Mouse (Mus musculus) megakaryocyte progenitor cell, adult 5-6 weeks (primary cell): Measurements from ENCODE around the gene Kctd20. TPM values are rescaled to one million over a fixed set of nuclear protein-coding genes. Genes with fewer than 3 reads are reported as not detected.
A peak's percentile ranks its signal among the peaks of the same experiment; 100 is the strongest.

Source experiments
- ATAC-seq: replicated peaks from 2 replicates; pipeline ENCODE4 v1.8.0; 2016; ENCODE audit warnings: mild to moderate bottlenecking, moderate TSS enrichment, inconsistent platforms; ENCODE audit not compliant: poor library complexity
- total RNA-seq, 2 experiments: library from RNA; stranded (forward) in 1 of 2; stranded (reverse) in 1 of 2; fragments of 157-497, 149-512 nt in 1 of 2; fragments of 200-1000 nt in 1 of 2; gene quantifications; 2 replicates each; pipeline versions ENCODE4 v1.2.3 to v1.2.4; 2015 to 2017

Kctd20 gene
- total RNA-seq (2015): 74.0 and 89.7 TPM in 2 replicates
- 130 and 137 TPM in 2 replicates for total RNA-seq (2017)

DNA sequence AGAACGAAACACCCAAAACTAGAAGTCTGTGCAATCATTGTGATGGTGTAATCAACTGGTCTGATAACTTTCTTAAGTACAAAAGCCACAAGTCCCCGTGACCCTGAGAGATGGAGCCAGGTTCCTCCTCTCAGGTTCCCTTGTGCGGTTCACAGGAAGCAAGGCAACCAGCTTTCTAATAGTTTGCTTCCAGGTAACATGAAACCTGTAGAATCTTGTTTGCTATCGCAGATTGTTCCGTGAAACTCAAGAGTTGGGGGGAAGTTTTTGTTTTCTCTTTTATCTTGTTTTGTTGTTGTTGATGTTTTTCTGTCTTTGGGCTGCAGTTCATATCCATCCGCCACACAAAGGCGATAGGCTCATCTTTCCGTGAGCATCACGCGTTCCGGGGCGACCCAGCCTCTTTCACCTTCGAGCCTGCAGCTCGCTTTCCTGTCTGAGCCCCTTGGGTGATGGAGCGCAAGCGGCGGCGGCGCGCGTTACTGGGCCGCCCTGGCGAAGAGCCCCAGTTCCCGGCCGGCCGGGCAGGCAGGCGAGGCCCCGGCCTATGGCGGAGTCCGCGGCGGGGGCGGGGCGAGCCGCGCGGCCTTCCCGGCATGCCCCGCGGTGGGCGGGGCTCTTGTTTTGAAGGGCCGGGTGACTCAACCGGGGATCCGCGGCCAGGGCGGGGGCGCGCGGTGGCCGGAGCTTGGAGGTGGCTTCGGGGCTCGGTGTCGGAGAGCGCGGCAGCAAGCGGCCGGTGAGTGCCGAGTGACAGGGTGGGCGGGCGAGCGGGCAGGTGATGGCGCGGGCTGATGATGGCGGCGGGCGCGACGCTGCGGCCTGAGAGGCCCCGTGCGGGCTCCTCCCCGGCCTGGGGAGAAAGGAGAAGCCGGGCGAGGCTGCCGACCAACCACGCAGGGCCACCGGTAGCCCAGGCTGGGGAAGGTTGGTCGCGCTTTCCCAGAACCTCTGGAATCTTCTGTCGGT lies at the start of gene Kctd20:
TSS of gene Kctd20 (plus strand) at position 120 of the 969 bp plus-strand sequence.
- ATAC-seq: peak; percentile 76

DNA sequence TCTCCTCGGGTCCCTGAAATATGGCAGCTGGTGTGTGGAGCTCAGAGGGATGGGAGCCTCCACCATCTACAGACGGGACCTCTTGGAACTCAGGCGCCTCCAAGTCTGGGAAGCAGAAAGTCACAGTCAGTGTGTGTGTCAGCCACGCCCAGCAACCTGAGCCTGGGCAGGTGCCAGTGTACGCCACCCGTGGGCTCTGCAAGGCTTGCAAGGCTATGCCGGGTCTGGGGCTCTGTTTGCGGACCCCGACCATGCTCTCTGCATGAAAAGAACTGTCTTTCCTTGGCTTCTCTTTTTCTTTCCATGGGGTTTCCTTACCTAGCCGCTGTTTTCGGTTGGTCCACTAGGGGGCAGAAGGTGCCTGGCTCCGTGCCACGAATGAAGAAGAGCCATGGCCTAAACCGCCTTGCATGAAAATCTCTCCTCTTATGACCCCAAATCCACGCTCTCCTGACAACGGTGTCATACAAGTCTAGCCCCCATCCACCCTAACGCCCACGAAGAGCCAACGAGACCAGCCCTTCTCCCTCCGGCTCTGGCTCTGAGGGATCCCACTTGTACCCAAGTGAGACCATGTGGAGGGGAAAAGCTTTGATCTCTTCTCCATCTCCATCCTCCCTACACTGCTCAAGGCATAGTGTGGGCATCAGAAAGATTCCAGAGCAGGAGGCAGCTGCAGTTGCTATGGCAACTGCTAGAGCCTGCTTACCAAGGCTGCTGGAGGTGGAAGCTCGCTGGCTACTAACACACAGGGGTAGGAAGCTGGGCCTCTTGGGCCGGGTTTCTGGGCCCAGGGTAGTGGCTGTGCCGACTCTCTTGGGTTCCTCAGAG lies 47.0 kb upstream of the Kctd20 start:
- ATAC-seq: 0 out of 2 replicates have a peak, but pooled peaks have one; percentile 30

GRCm38 (mm10) chr17:28905377-28905916 lies 46.3 kb upstream of the Kctd20 start:
- no peak for ATAC-seq

DNA sequence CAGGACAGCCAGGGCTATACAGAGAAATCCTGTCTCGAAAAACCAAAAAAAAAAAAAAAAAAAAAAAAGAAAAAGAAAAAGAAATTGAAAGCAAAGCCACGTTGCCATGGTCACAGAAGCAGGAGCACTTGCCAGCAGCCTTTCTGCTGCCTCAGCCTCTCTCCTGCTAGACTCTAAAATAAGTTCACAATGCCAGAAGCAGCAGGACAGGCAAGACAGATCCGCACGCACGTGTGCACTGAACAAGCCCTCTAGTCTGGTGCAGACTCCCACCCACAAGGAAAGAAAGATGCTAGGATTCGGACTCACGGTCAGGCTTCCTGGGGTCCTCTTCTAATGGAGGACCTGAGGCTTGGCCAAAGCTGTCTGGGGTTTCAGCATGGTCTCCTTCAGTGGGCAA lies 43.8 kb upstream of the Kctd20 start:
- ATAC-seq: no peak

DNA sequence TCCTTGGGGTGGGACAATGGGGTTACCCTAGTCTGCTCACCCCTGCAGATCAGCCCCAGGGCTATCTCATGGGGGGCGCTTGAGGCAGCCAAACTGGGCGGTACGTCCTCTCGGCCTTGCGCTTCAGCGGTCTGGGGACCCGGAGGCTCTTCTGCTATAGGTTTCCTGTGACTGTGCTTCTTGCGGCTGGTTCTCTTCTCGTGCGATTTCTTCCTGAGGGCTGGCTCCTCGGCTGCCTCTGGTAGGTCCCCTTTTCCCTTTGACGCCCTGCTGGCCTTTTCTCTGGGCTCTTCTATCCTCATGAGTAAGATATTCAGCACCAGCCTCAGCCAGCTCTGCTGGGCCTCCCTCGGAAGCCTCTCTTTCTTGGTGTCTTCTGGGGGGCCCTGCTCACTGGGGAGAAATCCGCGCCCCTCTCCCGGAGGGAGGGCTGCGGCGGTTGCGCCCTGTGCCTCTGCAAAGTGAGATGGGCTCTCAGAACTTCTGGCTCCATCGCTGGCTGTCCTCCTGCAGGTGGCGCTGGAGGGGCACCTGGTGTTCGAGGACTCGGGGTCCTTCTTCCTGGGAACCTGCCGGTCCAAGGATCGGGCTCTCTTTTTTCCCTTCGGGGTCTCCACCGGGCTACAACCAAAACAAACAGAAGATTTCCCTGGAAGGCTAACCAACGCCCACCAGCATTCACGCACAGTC lies 42.4 kb upstream of the Kctd20 start:
- peak; percentile 79 for ATAC-seq

DNA sequence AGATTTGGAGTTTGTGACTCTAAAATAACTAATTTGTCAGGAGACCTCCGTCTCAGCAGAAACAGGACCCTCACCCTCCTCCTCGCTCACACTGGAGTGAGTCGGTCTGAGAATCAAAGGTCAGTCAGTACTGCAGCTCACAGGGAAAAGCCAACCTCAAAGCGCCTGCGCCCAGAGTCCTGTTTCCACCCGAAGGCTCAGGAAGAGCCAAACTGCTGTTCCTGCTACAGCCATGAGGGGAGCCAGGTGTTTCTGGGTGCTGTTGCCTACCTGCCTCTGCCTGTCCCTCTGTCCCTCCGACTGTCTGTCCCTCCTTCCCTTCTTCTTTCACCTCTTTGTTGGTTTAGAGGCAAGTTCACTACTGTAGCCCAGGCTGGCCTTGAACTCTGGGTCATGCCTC lies 41.6 kb upstream of the Kctd20 start:
- no peak for ATAC-seq

- no peak for ATAC-seq
These were observed 38.5 kb upstream of the Kctd20 start for GRCm38 (mm10) chr17:28913200-28913599.

DNA sequence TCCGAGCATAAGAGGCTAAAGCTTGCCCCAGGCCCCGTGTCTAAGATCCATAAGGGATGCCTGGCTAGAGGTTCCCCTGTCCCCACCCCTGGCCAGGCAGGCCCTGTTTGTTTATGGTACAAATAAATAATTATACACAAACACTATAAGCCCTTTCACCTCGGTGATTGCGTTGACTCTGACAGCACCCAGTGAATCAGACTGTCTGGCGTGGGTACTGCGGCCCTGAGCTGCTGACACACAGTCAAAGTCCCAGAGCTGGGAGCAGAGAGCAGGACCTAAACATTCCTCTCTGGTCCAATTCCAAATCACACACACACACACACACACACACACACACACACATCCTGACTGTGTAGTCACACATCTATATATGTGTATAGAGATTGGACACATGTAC lies 37.8 kb upstream of the Kctd20 start:
- no peak for ATAC-seq

DNA sequence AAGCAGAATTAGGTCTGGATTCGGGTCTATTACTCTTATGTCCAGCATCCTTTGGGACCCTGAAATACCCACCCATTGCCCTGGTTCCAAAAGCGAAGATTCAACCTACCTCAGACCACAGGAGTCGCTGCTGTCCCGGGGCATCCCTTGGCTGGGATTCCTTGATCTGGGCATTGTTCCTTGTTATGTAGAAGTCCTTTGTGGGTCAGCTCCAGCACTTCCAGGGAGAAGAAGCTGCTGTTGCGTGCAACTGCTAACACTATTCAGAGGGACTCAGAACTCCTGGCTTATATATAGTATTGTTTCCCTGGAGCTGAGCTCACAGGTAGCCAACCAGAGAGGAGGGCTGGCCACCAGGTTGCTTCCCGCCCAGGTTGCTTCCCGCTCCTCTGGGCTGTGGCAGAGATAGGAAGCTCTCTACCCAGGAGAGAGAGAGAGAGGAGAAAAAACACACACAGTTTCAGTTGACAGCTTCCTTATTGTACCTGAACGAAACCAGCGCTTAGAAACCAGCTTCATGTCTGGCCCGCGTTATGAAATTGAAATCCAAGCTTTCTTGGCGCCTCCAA lies 36.6 kb upstream of the Kctd20 start, which contains the start of gene 4930539E08Rik:
TSS of gene 4930539E08Rik (minus strand) at position 265 of the 569 bp plus-strand sequence.
- no peak for ATAC-seq

- ATAC-seq: no peak
These were observed 35.2 kb upstream of the Kctd20 start for GRCm38 (mm10) chr17:28916520-28916919.

DNA sequence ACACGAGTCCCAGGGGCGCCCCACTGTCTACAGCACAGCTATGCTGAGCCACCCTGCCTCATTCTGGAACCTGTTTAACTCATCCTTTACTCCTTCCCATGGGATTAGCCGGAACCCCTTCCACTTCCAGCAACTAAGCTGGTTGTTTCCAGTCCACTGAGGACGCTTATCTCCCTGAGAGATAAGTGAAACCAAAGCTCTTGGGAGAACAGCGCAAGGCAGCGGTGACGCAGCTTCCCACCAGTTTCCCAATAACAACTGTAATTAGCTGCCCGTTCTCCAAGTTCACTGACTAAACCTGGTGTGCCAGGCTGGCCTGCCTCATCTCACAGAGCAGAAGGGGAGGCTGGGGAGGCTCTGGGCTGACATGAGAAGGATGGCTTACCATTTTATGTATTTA lies 30.7 kb upstream of the Kctd20 start:
- peak; percentile 61 for ATAC-seq

GRCm38 (mm10) chr17:28922096-28922495 lies 29.7 kb upstream of the Kctd20 start:
- ATAC-seq: peak; percentile 52; the same call in 1 of the 2 replicates

DNA sequence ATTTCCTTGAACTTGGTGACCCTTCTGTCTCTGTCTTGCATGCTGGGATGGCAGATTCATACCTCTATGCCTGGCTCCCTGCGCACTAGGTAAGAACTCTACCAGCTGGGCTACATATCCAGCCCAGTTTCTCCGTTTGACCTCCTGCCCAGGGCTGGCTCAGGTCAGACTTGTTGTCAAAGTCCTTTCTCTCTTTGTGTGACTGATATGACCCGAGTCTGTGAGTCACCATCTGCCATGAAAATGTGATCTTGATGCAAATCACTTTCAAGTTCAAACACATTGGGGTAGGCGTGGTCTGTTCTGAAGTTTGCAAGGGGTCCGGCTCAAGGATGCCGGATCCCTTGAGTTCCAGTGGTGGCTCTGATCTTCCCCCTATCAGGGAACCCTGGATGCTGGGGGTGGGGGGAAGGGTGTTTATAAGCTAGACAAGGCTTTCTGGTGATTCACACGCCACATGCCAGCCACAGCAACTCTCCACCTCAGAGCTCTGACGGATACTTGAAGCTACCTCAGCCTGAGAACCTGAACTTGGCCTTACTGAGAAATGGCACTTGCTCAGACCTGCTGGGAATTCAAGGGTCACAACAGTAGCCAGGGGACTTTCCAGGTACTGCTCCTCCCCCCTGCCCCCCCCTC lies 26.7 kb upstream of the Kctd20 start:
- no peak for ATAC-seq

- ATAC-seq: peak; percentile 53
These were observed 25.4 kb upstream of the Kctd20 start for GRCm38 (mm10) chr17:28926380-28926779.

GRCm38 (mm10) chr17:28926866-28927635 lies 24.7 kb upstream of the Kctd20 start:
- peak; percentile 53 for ATAC-seq

GRCm38 (mm10) chr17:28928004-28928403 lies 23.7 kb upstream of the Kctd20 start:
- ATAC-seq: no peak

DNA sequence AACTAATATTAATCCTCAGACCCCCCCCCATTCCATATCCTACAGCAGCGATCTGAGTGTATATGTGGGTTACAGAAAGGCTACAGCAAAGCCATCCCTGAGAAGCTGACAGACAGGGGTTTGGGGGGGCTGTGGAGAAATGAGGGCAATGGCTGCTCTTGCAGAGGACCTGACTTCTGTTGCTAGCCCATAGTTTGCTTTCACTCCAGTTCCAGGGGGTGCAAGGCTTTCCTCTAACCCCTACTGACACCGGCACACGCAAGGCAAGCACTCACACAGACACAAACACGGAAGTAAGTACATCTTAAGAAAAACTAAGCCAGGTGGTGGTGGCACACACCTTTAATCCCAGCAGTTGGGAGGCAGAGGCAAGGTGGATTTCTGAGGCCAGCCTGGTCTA lies 22.4 kb upstream of the Kctd20 start:
- ATAC-seq: no peak

GRCm38 (mm10) chr17:28930392-28931074 lies 21.2 kb upstream of the Kctd20 start:
- peak; percentile 86 for ATAC-seq
